Mouse (Mus musculus) urinary bladder, postnatal 25 days (tissue): ENCODE data around the gene Dhrs3.

Experiments used
- DNase-seq: peaks from one replicate; pipeline ENCODE4 v3.0.0; 2022; ENCODE audit warnings: low spot score

Gene Dhrs3

GRCm38 (mm10) chr4:144892133-144892936 is at the start of gene Dhrs3:
TSS of gene Dhrs3 (plus strand) at chr4:144892827.
- peak; percentile 86 for DNase-seq

GRCm38 (mm10) chr4:144861756-144862505 is 30.7 kb upstream of the Dhrs3 start:
- DNase-seq: no peak

GRCm38 (mm10) chr4:144867926-144868325 is 24.7 kb upstream of the Dhrs3 start:
- no peak for DNase-seq

- DNase-seq: no peak
These were observed 24.0 kb upstream of the Dhrs3 start for GRCm38 (mm10) chr4:144868584-144868983.

- DNase-seq: no peak
These were observed 19.7 kb upstream of the Dhrs3 start for GRCm38 (mm10) chr4:144872905-144873304.

- DNase-seq: no peak
These were observed 17.0 kb upstream of the Dhrs3 start for GRCm38 (mm10) chr4:144875576-144876093.

- DNase-seq: no peak
These were observed 13.1 kb upstream of the Dhrs3 start for GRCm38 (mm10) chr4:144879549-144879948.

- DNase-seq: no peak
These were observed 11.3 kb upstream of the Dhrs3 start for GRCm38 (mm10) chr4:144881376-144881775.

- no peak for DNase-seq
These were observed 9.7 kb upstream of the Dhrs3 start for GRCm38 (mm10) chr4:144882881-144883331.

- DNase-seq: no peak
These were observed 6.2 kb upstream of the Dhrs3 start for GRCm38 (mm10) chr4:144886460-144886859.

- no peak for DNase-seq
These were observed 3.9 kb upstream of the Dhrs3 start for GRCm38 (mm10) chr4:144888750-144889149.

GRCm38 (mm10) chr4:144889505-144890301 is 2.9 kb upstream of the Dhrs3 start:
- DNase-seq: peak; percentile 3

- DNase-seq: peak; percentile 58
These were observed 1.9 kb upstream of the Dhrs3 start for GRCm38 (mm10) chr4:144890690-144891120.

- DNase-seq: peak; percentile 62
These were observed 1.4 kb upstream of the Dhrs3 start for GRCm38 (mm10) chr4:144891121-144891711.

- DNase-seq: no peak
These were observed 889 bp upstream of the Dhrs3 start for GRCm38 (mm10) chr4:144891743-144892132.

GRCm38 (mm10) chr4:144892937-144893272 is 278 bp downstream of the Dhrs3 start:
- no peak for DNase-seq

GRCm38 (mm10) chr4:144893561-144894486 is 1.2 kb downstream of the Dhrs3 start:
- peak; percentile 54 for DNase-seq

GRCm38 (mm10) chr4:144894487-144895210 is 2.0 kb downstream of the Dhrs3 start:
- DNase-seq: peak; percentile 38

GRCm38 (mm10) chr4:144895211-144895590 is 2.6 kb downstream of the Dhrs3 start:
- DNase-seq: peak; percentile 21

GRCm38 (mm10) chr4:144896321-144896720 is 3.7 kb downstream of the Dhrs3 start:
- DNase-seq: peak; percentile 49
